ENCODE assay signal across 22 mouse cellular contexts in the genomic region with DNA sequence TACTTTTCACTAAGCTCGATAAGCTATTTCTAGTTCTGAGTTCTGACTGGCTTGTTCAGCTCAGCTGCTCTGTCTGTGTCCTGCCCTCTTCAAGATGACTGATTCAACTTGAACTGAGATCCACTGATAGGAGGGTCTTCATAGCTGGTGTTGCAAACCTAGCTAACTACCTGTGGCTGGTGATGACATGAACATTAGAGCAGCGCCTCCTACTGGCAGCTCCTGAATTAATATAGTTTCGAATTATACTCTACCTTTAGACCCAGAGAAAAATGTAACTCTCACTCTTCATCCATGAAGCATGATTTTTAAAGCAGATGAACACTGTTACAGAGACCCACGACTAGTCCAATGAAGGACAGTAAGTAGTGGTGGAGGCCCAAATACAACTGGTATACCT.
A peak's percentile ranks its signal among the peaks of the same experiment; 100 is the strongest.
DNase-seq lines count a peak whose midpoint lies in the region; ATAC-seq and TF ChIP-seq lines count a peak whose summit lies in the region.
"Had no signal": no experiment of that assay in that cellular context is flagged by ENCODE, and none has a peak within 500 bp of the region (broad histone marks: within the 10 kb centered on the region; RNA-seq: fewer than 3 reads in every experiment).

No protein-coding gene starts in this region.

- no peaks in the 10 kb centered on the region for H3K9me3 ChIP-seq in heart, embryonic 12.5 days (replicated peaks)
- no peaks in the 10 kb centered on the region for H3K9me3 ChIP-seq in lung, embryonic 14.5 days (ENCODE audit: low read depth, low read length)
- H3K9me3 ChIP-seq: G1E; limb, embryonic 13.5 days; neural tube, embryonic 13.5 days had no signal

- ATAC-seq in heart, embryonic 12.5 days (ENCODE audit: insufficient number of reproducible peaks, low FRiP score) = no peak
- no peak for ATAC-seq in lung, embryonic 14.5 days (ENCODE audit: insufficient read depth)

- H3K27ac ChIP-seq in heart, adult 2 months = no peak overlapping the region
- H3K27ac ChIP-seq in heart, embryonic 12.5 days (ENCODE audit: poor library complexity, severe bottlenecking) = no peak overlapping the region
- H3K27ac ChIP-seq in lung, embryonic 14.5 days (ENCODE audit: low read depth) = no peak overlapping the region
- H3K27ac ChIP-seq: left cerebral cortex, adult 2 months; limb, embryonic 13.5 days; neural tube, embryonic 13.5 days had no signal

- peak; percentile 49 for TF ChIP-seq CTCF in heart, adult 2 months (IDR thresholded peaks at IDR 0.05)
- TF ChIP-seq CTCF in lung, embryonic 14.5 days (IDR thresholded peaks at IDR 0.05; ENCODE audit: low read depth) = peak; percentile 33

- H3K4me1 ChIP-seq in heart, adult 2 months (ENCODE audit: control insufficient read depth, insufficient read depth, low read length) = no peaks in the 10 kb centered on the region
- H3K4me1 ChIP-seq in heart, embryonic 12.5 days (replicated peaks) = no peaks in the 10 kb centered on the region
- no peaks in the 10 kb centered on the region for H3K4me1 ChIP-seq in lung, embryonic 14.5 days (ENCODE audit: insufficient read depth)
- H3K4me1 ChIP-seq: limb, embryonic 13.5 days; megakaryocyte, embryonic 14.5 days; neural tube, embryonic 13.5 days had no signal

- intact Hi-C loops in heart, adult 2 months (cut with DNase I) = no loop called here
- intact Hi-C loops in left cerebral cortex, postnatal 25 days (cut with DNase I) = no loop called here

- H3K36me3 ChIP-seq in heart, adult 2 months (ENCODE audit: control insufficient read depth, insufficient read depth, low read length) = no peaks in the 10 kb centered on the region
- H3K36me3 ChIP-seq in heart, embryonic 12.5 days = no peaks in the 10 kb centered on the region
- H3K36me3 ChIP-seq in lung, embryonic 14.5 days (ENCODE audit: insufficient read depth) = no peaks in the 10 kb centered on the region
- H3K36me3 ChIP-seq: G1E; limb, embryonic 13.5 days; neural tube, embryonic 13.5 days had no signal

- no peak for TF ChIP-seq EP300 in heart, adult 2 months (IDR thresholded peaks at IDR 0.05; ENCODE audit: insufficient read depth, low read depth, low read length)

- no peak overlapping the region for H3K4me3 ChIP-seq in heart, adult 2 months
- H3K4me3 ChIP-seq in heart, embryonic 12.5 days = no peak overlapping the region
- no peak overlapping the region for H3K4me3 ChIP-seq in lung, embryonic 14.5 days (ENCODE audit: low read depth, low read length)
- H3K4me3 ChIP-seq: left cerebral cortex, adult 2 months; limb, embryonic 13.5 days; megakaryocyte, embryonic 14.5 days; neural tube, embryonic 13.5 days had no signal

- 51% methylated on average over 4 of the region's 4 CpGs for WGBS in heart, adult 2 months
- 54% methylated on average over 4 of the region's 4 CpGs for WGBS in heart, embryonic 12.5 days
- 59% methylated on average over 4 of the region's 4 CpGs for WGBS in lung, embryonic 14.5 days

- no peak for TF ChIP-seq POLR2A in heart, adult 2 months (IDR thresholded peaks at IDR 0.05; ENCODE audit: insufficient read depth, low read depth, low read length)

- H3K9ac ChIP-seq in heart, adult 2 months (ENCODE audit: low read depth, low read length) = no peak overlapping the region
- no peak overlapping the region for H3K9ac ChIP-seq in heart, embryonic 12.5 days
- H3K9ac ChIP-seq in lung, embryonic 14.5 days = no peak overlapping the region
- H3K9ac ChIP-seq: limb, embryonic 13.5 days; neural tube, embryonic 13.5 days had no signal

- no peaks in the 10 kb centered on the region for H3K79me2 ChIP-seq in heart, adult 2 months (replicated peaks; ENCODE audit: control insufficient read depth, insufficient read depth, low read length)

- no peak overlapping the region for H3K4me2 ChIP-seq in heart, embryonic 12.5 days
- no peak overlapping the region for H3K4me2 ChIP-seq in lung, embryonic 14.5 days
- H3K4me2 ChIP-seq: limb, embryonic 13.5 days; neural tube, embryonic 13.5 days had no signal

- H3K27me3 ChIP-seq in heart, adult 2 months (ENCODE audit: control insufficient read depth, insufficient read depth, low read length) = no peaks in the 10 kb centered on the region
- no peaks in the 10 kb centered on the region for H3K27me3 ChIP-seq in heart, embryonic 12.5 days (replicated peaks)
- no peaks in the 10 kb centered on the region for H3K27me3 ChIP-seq in lung, embryonic 14.5 days (ENCODE audit: insufficient read depth, low read length)
- H3K27me3 ChIP-seq: limb, embryonic 13.5 days; megakaryocyte, embryonic 14.5 days; neural tube, embryonic 13.5 days had no signal

- no peak for DNase-seq in heart, adult 2 months
- no peak for DNase-seq in lung, embryonic 14.5 days
- no peak for DNase-seq in lung, postnatal 25 days (ENCODE audit: low spot score)
- peak; percentile 22 for DNase-seq in MEL-GATA-1-ER (ENCODE audit: extremely low read depth, low read depth)
- DNase-seq in embryo, embryonic 9.5 days (ENCODE audit: extremely low spot score) = peak; percentile 5
- DNase-seq in left cerebral cortex, postnatal 25 days (ENCODE audit: low spot score in 2 of 2) = no peak
- DNase-seq in adipocyte (ENCODE audit: low spot score) = no peak
- DNase-seq: adrenal gland, postnatal 10 days; cerebellum, adult 9-11 months; gastrocnemius, postnatal 10 days; heart, adult 11 months; kidney, adult 2 months; lung, postnatal 14 days; midbrain, embryonic 14.5 days; spleen, adult 18-20 months; thymus, adult 2 months had no signal

Comparison
In these comparisons a context has a peak if more than half of its experiments do, and no peak if none do; other contexts are left out.
1. DNase-seq: peak in MEL-GATA-1-ER (single experiment) and embryo, embryonic 9.5 days (single experiment); none in heart, adult 2 months (0 of 2), lung, embryonic 14.5 days (single experiment), lung, postnatal 25 days (single experiment), left cerebral cortex, postnatal 25 days (0 of 2) and adipocyte (single experiment).